Mouse (Mus musculus) midbrain, embryonic 16.5 days (tissue): ENCODE data around the gene Cyp2j12. TPM values are rescaled to one million over a fixed set of nuclear protein-coding genes. Genes with fewer than 3 reads are reported as not detected.

Experiments
- polyA plus RNA-seq: library from polyadenylated mRNA; unstranded; fragments of >200 nt; fragmentation: Nextera tagmentation; extraction: Ambion mirVana; gene quantifications from 2 replicates; pipeline ENCODE4 v1.2.1, GENCODE M21; 2015

Cyp2j12 gene
- polyA plus RNA-seq, 1 experiment from 2014 or later: not detected

Other genes starting within 250 kb of the Cyp2j12 start
- gene Hook1, start 173.9 kb downstream of the Cyp2j12 start, polyA plus RNA-seq: 90.8 and 94.7 TPM in 2 replicates
- not detected in 2 replicates for gene Cyp2j13, start 63.6 kb downstream of the Cyp2j12 start, polyA plus RNA-seq
- not detected in 2 replicates for gene Cyp2j7, start 95.5 kb upstream of the Cyp2j12 start, polyA plus RNA-seq
- not detected in 2 replicates for gene Cyp2j11, start 207.5 kb upstream of the Cyp2j12 start, polyA plus RNA-seq